Mouse (Mus musculus): Measurements from ENCODE around the gene Epyc. TPM values are rescaled to one million over a fixed set of nuclear protein-coding genes. Genes with fewer than 3 reads are reported as not detected.

Gene Epyc
- polyA plus RNA-seq (2015; fragmentation: Nextera tagmentation; extraction: Ambion mirVana): 0.22 and 0.24 TPM in 2 replicates

DNA sequence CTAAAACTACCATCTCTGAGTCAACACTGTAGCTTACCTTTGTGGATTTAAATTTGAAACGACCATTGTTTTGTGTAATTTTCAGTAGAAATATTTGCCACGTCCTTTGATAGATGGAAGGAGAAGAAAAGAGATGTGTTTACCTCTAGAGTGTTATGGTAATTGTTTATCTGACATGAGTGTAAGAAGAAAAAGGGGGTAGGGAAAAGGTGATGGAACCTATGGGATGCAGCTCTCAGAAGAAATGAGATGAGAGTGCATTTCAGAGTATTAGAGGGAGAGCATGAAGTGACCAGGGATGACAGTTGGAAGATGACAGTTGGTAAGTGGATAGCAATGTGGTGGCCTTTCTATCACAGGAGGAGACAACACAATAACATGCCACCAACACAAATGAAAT is at the start of gene Epyc:
Gene Epyc (plus strand): TSS at position 301 of the 400 bp plus-strand sequence.
- H3K9me3 ChIP-seq (ENCODE audit: control insufficient read depth, low read length): no peaks in the 10 kb centered on the region
- no peak within 1 kb of the TSS for H3K4me2 ChIP-seq (ENCODE audit: low read depth, low read length)
- H3K4me1 ChIP-seq (ENCODE audit: control insufficient read depth, insufficient read depth, low read length): no peaks in the 10 kb centered on the region
- H3K4me3 ChIP-seq (ENCODE audit: low read length): no peak within 1 kb of the TSS
- no peak for ATAC-seq
- WGBS: 81% methylated on average over 2 of the region's 2 CpGs
- no peak within 1 kb of the TSS for H3K27ac ChIP-seq (ENCODE audit: low read length)
- no peak within 1 kb of the TSS for H3K9ac ChIP-seq (ENCODE audit: low read depth, low read length)
- no peaks in the 10 kb centered on the region for H3K36me3 ChIP-seq (ENCODE audit: control insufficient read depth, insufficient read depth, low read length)
- H3K27me3 ChIP-seq (replicated peaks; ENCODE audit: control insufficient read depth, insufficient read depth, low read length): no peaks in the 10 kb centered on the region

DNA sequence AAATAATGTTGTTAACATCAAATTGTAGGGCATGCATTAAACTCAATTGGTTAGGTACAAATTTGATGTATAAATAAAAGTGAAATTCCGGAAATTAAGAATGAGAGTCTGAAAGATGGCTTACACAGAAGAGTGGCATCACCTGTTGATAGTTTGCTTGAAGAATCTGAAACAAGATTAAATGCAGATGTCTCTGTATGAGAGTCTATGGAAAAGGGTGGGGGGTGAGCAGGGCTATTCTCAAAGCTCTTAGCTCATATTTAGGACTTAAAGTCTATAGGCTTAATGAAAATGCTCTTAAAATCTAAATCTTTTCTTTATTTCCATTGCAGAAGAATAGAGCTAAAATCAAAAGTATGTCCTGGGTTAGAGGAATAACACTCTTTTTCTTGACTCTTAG is 48.2 kb upstream of the Epyc start:
- no peaks in the 10 kb centered on the region for H3K4me1 ChIP-seq (ENCODE audit: control insufficient read depth, insufficient read depth, low read length)
- H3K9ac ChIP-seq (ENCODE audit: low read depth, low read length): no peak overlapping the region
- no peaks in the 10 kb centered on the region for H3K36me3 ChIP-seq (ENCODE audit: control insufficient read depth, insufficient read depth, low read length)
- H3K9me3 ChIP-seq (ENCODE audit: control insufficient read depth, low read length): no peaks in the 10 kb centered on the region
- H3K27me3 ChIP-seq (replicated peaks; ENCODE audit: control insufficient read depth, insufficient read depth, low read length): no peaks in the 10 kb centered on the region
- WGBS: 80% methylated on average over 1 of the region's 1 CpGs
- no peak overlapping the region for H3K4me2 ChIP-seq (ENCODE audit: low read depth, low read length)
- no peak overlapping the region for H3K4me3 ChIP-seq (ENCODE audit: low read length)
- no peak for ATAC-seq
- H3K27ac ChIP-seq (ENCODE audit: low read length): no peak overlapping the region

DNA sequence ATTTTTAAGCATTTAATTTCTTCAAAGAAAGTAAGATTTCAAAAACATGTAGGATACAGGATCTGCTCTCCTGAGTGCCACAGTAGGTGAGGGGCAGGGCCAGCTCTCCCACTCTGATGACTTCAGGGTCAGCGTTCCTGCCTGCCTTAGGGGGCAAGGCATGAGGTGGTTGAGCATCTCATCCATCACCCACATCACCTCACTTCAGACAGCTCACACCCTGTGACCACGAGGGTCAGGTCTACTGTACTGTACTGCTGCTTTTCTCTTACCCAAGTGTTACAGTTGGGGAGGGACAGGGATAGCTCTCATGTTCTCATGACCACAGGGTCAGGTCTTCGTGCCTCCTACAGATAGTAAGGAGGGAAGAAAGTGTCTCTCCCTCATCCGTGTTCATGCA is 42.1 kb upstream of the Epyc start:
- Histone ChIP-seq H3K9me3 (ENCODE audit: control insufficient read depth, low read length) (no peaks in the 10 kb centered on the region), H3K4me3 (ENCODE audit: low read length) (no peak overlapping the region), H3K9ac (ENCODE audit: low read depth, low read length) (no peak overlapping the region), H3K36me3 (ENCODE audit: control insufficient read depth, insufficient read depth, low read length) (no peaks in the 10 kb centered on the region), H3K27me3 (replicated peaks; ENCODE audit: control insufficient read depth, insufficient read depth, low read length) (no peaks in the 10 kb centered on the region), H3K4me1 (ENCODE audit: control insufficient read depth, insufficient read depth, low read length) (no peaks in the 10 kb centered on the region), H3K27ac (ENCODE audit: low read length) (no peak overlapping the region), H3K4me2 (ENCODE audit: low read depth, low read length) (no peak overlapping the region)
- ATAC-seq: no peak
- WGBS: 75% methylated on average over 4 of the region's 4 CpGs

DNA sequence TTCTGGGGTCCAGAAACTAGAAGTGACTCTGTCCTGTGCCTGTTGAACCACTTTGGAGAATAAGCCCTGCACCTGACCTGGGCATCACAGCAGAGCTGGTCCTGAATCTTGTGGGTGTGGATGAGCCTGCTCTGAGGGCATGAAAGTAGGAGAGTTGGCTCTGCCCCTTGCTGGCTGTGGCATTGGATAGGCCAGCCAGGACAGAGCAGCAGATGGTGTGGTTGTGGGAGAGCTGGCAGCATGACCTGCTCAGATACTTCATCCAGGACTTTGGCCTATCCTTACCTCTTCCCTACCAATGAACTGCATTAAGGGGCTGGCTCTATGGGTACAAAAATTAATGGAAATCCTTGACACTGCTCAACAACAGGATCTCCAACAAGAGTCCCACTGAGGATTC is 40.6 kb upstream of the Epyc start:
- H3K9me3 ChIP-seq (ENCODE audit: control insufficient read depth, low read length): no peaks in the 10 kb centered on the region
- H3K4me1 ChIP-seq (ENCODE audit: control insufficient read depth, insufficient read depth, low read length): no peaks in the 10 kb centered on the region
- ATAC-seq: no peak
- no peaks in the 10 kb centered on the region for H3K27me3 ChIP-seq (replicated peaks; ENCODE audit: control insufficient read depth, insufficient read depth, low read length)
- H3K36me3 ChIP-seq (ENCODE audit: control insufficient read depth, insufficient read depth, low read length): no peaks in the 10 kb centered on the region
- H3K4me3 ChIP-seq (ENCODE audit: low read length): no peak overlapping the region
- no peak overlapping the region for H3K27ac ChIP-seq (ENCODE audit: low read length)
- no peak overlapping the region for H3K9ac ChIP-seq (ENCODE audit: low read depth, low read length)
- H3K4me2 ChIP-seq (ENCODE audit: low read depth, low read length): no peak overlapping the region

DNA sequence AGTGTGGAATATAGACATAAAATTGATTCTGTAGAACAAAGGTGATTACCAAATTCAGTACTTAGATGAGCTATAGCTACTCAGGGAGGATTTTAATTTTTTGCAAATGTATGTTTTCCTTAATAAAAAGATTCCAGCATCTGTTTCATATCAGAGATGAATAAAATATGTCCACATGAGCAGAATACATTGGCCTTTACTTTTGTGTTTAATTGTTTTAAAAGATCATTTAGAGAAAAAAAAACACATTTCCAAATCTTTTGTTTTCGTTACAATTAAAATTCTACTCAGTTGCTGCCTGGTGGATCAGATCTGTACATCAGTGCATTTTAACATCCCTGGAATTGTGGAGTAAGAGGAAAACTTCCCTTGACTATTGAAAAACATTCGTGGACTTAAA is 37.3 kb upstream of the Epyc start, which contains the start of gene Kera:
Gene Kera (plus strand): TSS at position 301 of the 400 bp plus-strand sequence.
- Histone ChIP-seq H3K4me3 (ENCODE audit: low read length) (no peak within 1 kb of the TSS), H3K4me1 (ENCODE audit: control insufficient read depth, insufficient read depth, low read length) (no peaks in the 10 kb centered on the region), H3K36me3 (ENCODE audit: control insufficient read depth, insufficient read depth, low read length) (no peaks in the 10 kb centered on the region), H3K9me3 (ENCODE audit: control insufficient read depth, low read length) (no peaks in the 10 kb centered on the region), H3K9ac (ENCODE audit: low read depth, low read length) (no peak within 1 kb of the TSS), H3K27ac (ENCODE audit: low read length) (no peak within 1 kb of the TSS), H3K4me2 (ENCODE audit: low read depth, low read length) (no peak within 1 kb of the TSS), H3K27me3 (replicated peaks; ENCODE audit: control insufficient read depth, insufficient read depth, low read length) (no peaks in the 10 kb centered on the region)
- WGBS: 82% methylated on average over 2 of the region's 2 CpGs
- ATAC-seq: no peak

DNA sequence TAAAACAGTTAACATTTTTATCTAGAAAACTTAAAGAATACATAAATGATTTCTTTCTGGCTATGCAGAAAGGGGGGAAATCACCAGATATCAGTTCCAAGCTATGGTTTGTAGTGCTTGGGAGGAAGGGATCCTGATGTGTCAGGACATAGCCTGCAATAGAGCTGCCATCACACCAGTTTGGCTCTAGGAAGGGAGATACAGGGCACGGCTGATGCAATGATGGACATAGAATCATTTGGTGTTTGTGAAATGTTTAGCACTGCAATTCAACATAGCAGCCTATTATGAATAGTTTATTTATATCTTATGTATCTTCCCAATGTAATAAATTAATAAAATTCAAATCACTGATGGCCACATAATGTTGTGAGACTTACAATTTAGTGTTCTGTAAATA is 21.5 kb upstream of the Epyc start:
- Histone ChIP-seq H3K4me2 (ENCODE audit: low read depth, low read length) (no peak overlapping the region), H3K4me3 (ENCODE audit: low read length) (no peak overlapping the region), H3K4me1 (ENCODE audit: control insufficient read depth, insufficient read depth, low read length) (no peaks in the 10 kb centered on the region), H3K36me3 (ENCODE audit: control insufficient read depth, insufficient read depth, low read length) (no peaks in the 10 kb centered on the region), H3K27me3 (replicated peaks; ENCODE audit: control insufficient read depth, insufficient read depth, low read length) (no peaks in the 10 kb centered on the region), H3K9ac (ENCODE audit: low read depth, low read length) (no peak overlapping the region), H3K27ac (ENCODE audit: low read length) (no peak overlapping the region), H3K9me3 (ENCODE audit: control insufficient read depth, low read length) (no peaks in the 10 kb centered on the region)
- ATAC-seq: no peak
- WGBS: 78% methylated on average over 1 of the region's 1 CpGs

DNA sequence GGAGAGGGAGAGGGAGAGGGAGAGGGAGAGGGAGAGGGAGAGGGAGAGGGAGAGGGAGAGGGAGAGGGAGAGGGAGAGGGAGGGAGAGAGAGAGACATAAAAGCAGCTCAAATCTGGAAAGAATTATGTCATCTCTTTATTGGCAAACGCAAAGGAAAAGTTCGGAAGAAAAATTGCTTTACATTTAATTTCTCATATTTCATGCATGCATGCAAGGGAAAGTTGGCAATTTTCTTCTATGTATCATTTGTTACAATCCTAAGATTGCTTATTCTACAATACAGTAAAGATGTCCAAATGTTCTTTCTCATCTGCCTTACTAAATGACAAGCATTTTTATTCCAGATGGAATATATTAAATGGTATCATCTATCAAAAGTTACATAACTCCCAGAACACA is 19.5 kb upstream of the Epyc start:
- H3K4me2 ChIP-seq (ENCODE audit: low read depth, low read length): no peak overlapping the region
- ATAC-seq: peak; percentile 53
- 58% methylated on average over 2 of the region's 2 CpGs for WGBS
- no peaks in the 10 kb centered on the region for H3K27me3 ChIP-seq (replicated peaks; ENCODE audit: control insufficient read depth, insufficient read depth, low read length)
- H3K27ac ChIP-seq (ENCODE audit: low read length): no peak overlapping the region
- no peaks in the 10 kb centered on the region for H3K36me3 ChIP-seq (ENCODE audit: control insufficient read depth, insufficient read depth, low read length)
- H3K9ac ChIP-seq (ENCODE audit: low read depth, low read length): no peak overlapping the region
- H3K9me3 ChIP-seq (ENCODE audit: control insufficient read depth, low read length): no peaks in the 10 kb centered on the region
- no peaks in the 10 kb centered on the region for H3K4me1 ChIP-seq (ENCODE audit: control insufficient read depth, insufficient read depth, low read length)
- H3K4me3 ChIP-seq (ENCODE audit: low read length): no peak overlapping the region

DNA sequence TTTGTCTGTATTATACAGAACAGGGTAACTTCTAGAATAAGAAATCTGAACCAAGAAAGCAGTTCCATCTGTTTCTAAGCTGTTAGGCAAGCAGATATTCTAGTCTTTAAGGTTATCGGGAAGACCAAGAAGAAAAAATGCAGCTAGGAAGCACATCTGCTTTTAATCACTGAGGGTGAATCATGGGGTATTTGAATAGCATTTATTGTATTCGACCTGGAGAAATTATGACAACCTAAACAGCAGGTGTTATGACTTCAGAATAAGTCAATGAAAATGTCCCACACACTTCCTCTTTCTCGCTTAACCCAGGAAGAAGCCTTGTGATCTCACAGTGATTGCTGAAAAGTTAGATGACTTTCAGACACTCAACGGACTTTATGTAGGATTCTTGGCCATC is 18.8 kb upstream of the Epyc start:
- H3K9me3 ChIP-seq (ENCODE audit: control insufficient read depth, low read length): no peaks in the 10 kb centered on the region
- no peak for ATAC-seq
- no peaks in the 10 kb centered on the region for H3K27me3 ChIP-seq (replicated peaks; ENCODE audit: control insufficient read depth, insufficient read depth, low read length)
- no peaks in the 10 kb centered on the region for H3K36me3 ChIP-seq (ENCODE audit: control insufficient read depth, insufficient read depth, low read length)
- H3K4me3 ChIP-seq (ENCODE audit: low read length): no peak overlapping the region
- no peak overlapping the region for H3K9ac ChIP-seq (ENCODE audit: low read depth, low read length)
- 50% methylated on average over 4 of the region's 4 CpGs for WGBS
- H3K4me2 ChIP-seq (ENCODE audit: low read depth, low read length): no peak overlapping the region
- H3K4me1 ChIP-seq (ENCODE audit: control insufficient read depth, insufficient read depth, low read length): no peaks in the 10 kb centered on the region
- peak overlapping the region; percentile 23; the same call in 1 of the 2 replicates for H3K27ac ChIP-seq (ENCODE audit: low read length)

DNA sequence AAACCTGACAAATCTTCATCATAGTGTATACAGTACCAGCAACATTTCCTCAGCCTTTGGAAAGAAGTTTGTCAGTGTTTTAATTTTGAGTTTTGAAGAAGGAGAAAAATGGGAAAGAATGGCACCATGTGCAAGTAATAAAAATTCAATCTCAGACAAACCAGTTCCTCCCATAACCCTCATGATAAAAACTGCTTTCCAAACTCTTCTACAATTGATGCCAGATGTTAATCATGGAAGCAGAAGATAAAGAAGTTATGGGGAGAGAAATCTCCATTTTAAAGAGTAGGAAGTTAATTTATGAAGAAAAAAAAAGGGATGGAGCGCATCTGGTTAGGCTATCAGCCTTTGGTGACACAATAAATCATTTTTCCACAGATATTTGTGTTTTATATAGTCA is 17.3 kb upstream of the Epyc start:
- Histone ChIP-seq H3K9me3 (ENCODE audit: control insufficient read depth, low read length) (no peaks in the 10 kb centered on the region), H3K4me1 (ENCODE audit: control insufficient read depth, insufficient read depth, low read length) (no peaks in the 10 kb centered on the region), H3K4me3 (ENCODE audit: low read length) (no peak overlapping the region), H3K4me2 (ENCODE audit: low read depth, low read length) (no peak overlapping the region), H3K9ac (ENCODE audit: low read depth, low read length) (no peak overlapping the region), H3K27ac (ENCODE audit: low read length) (no peak overlapping the region), H3K36me3 (ENCODE audit: control insufficient read depth, insufficient read depth, low read length) (no peaks in the 10 kb centered on the region), H3K27me3 (replicated peaks; ENCODE audit: control insufficient read depth, insufficient read depth, low read length) (no peaks in the 10 kb centered on the region)
- WGBS: 78% methylated on average over 1 of the region's 1 CpGs
- no peak for ATAC-seq

DNA sequence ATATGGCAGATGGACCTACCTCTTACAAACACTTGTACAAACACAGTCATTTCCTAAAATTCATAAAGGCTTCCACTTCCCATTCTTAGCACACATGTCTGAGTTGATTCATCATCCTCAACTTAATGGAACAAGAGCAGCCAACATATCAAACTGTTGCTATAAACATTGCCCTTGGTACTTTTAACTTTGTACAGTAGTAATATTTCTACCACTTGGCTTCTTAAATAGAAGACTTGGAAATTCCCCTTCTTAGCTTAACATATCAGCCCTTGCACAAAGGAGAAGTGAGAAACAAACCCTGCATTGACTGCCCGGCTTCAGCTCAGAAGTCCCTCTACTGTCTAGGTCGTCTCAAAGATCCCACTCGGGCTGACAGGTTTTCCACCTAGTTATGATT is 12.8 kb upstream of the Epyc start:
- Histone ChIP-seq H3K9ac (ENCODE audit: low read depth, low read length) (no peak overlapping the region), H3K9me3 (ENCODE audit: control insufficient read depth, low read length) (no peaks in the 10 kb centered on the region), H3K4me2 (ENCODE audit: low read depth, low read length) (no peak overlapping the region), H3K27me3 (replicated peaks; ENCODE audit: control insufficient read depth, insufficient read depth, low read length) (no peaks in the 10 kb centered on the region), H3K4me1 (ENCODE audit: control insufficient read depth, insufficient read depth, low read length) (no peaks in the 10 kb centered on the region), H3K27ac (ENCODE audit: low read length) (no peak overlapping the region), H3K36me3 (ENCODE audit: control insufficient read depth, insufficient read depth, low read length) (no peaks in the 10 kb centered on the region), H3K4me3 (ENCODE audit: low read length) (no peak overlapping the region)
- ATAC-seq: no peak
- 64% methylated on average over 3 of the region's 3 CpGs for WGBS

Data from intestine, embryonic 16.5 days (tissue).